Mouse (Mus musculus) CH12.LX (cell line): Measurements from ENCODE around the gene Ezh1. TPM values are rescaled to one million over a fixed set of nuclear protein-coding genes. Genes with fewer than 3 reads are reported as not detected.
A peak's percentile ranks its signal among the peaks of the same experiment; 100 is the strongest.

Source experiments
- DNase-seq: peaks from one replicate; pipeline ENCODE4 v3.0.0-alpha.2; 2013; ENCODE audit errors: extremely low read depth
- H3K27ac ChIP-seq: 2 replicates; pipeline ENCODE4 v1.5.1; 2012; ENCODE audit warnings: low read depth, mild to moderate bottlenecking, control low read depth, moderate library complexity; ENCODE audit not compliant: insufficient read depth
- H3K27me3 ChIP-seq: replicated peaks from 2 replicates; pipeline ENCODE3; 2012; ENCODE audit warnings: inconsistent platforms
- H3K36me3 ChIP-seq, 2 experiments: replicated peaks in 1 of 2; 2 replicates each; pipeline versions ENCODE3 to v1.6.1; 2012; ENCODE audit warnings: inconsistent platforms in 1 of 2, low read length in 1 of 2, mild to moderate bottlenecking in 1 of 2, mixed read lengths in 1 of 2, moderate library complexity in 1 of 2; ENCODE audit not compliant: control insufficient read depth in 1 of 2, insufficient read depth in 1 of 2
- H3K4me1 ChIP-seq, 2 experiments: 2 replicates each; pipeline ENCODE4 v1.6.1; 2012; ENCODE audit warnings: inconsistent platforms in 1 of 2, moderate library complexity in 1 of 2; ENCODE audit not compliant: insufficient read depth in 2 of 2, control insufficient read depth in 1 of 2
- H3K4me2 ChIP-seq: 2 replicates; pipeline ENCODE4 v1.6.1; 2012; ENCODE audit warnings: low read depth, mild to moderate bottlenecking, control low read depth; ENCODE audit not compliant: poor library complexity, insufficient read depth, severe bottlenecking
- H3K4me3 ChIP-seq, 3 experiments: fragments of 150-350 bp in 1 of 3; sonication (generic) in 1 of 3; replicated peaks in 1 of 3; 2 replicates each; pipeline versions ENCODE3 to v1.5.1; 2011 to 2012; ENCODE audit warnings: low read depth in 2 of 3, low read length in 2 of 3, mild to moderate bottlenecking in 2 of 3, moderate library complexity in 2 of 3, control low read depth in 1 of 3, improper control_type of control experiment in 1 of 3, inconsistent platforms in 1 of 3, mixed read lengths in 1 of 3; ENCODE audit not compliant: poor library complexity in 1 of 3
- H3K79me2 ChIP-seq: replicated peaks from 2 replicates; pipeline ENCODE4 v1.6.1; 2012; ENCODE audit warnings: mild to moderate bottlenecking, moderate library complexity; ENCODE audit not compliant: control insufficient read depth, poor library complexity, insufficient read depth, severe bottlenecking; ENCODE audit errors: extremely low read depth
- H3K9ac ChIP-seq: 2 replicates; pipeline ENCODE4 v1.6.1; 2012; ENCODE audit warnings: low read depth, mild to moderate bottlenecking, control low read depth, moderate library complexity; ENCODE audit not compliant: insufficient read depth
- H3K9me3 ChIP-seq: replicated peaks from 2 replicates; pipeline ENCODE3; 2012; ENCODE audit warnings: low read length, inconsistent platforms, mixed read lengths
- CHD1 ChIP-seq: IDR thresholded peaks from 2 replicates; pipeline ENCODE4 v1.6.1; 2012; ENCODE audit warnings: low read depth, low read length, improper control_type of control experiment, inconsistent platforms
- CTCF ChIP-seq, 2 experiments: IDR thresholded peaks in 1 of 2; conservative IDR thresholded peaks in 1 of 2; 2 replicates each; pipeline ENCODE4 v1.5.1; 2011 to 2012; ENCODE audit warnings: low read depth in 2 of 2, low read length in 2 of 2, improper control_type of control experiment in 1 of 2, inconsistent platforms in 1 of 2, mild to moderate bottlenecking in 1 of 2, moderate library complexity in 1 of 2
- E2F4 ChIP-seq: IDR thresholded peaks from 2 replicates; pipeline ENCODE4 v1.6.1; 2011; ENCODE audit warnings: low read depth, low read length, improper control_type of control experiment; ENCODE audit not compliant: insufficient replicate concordance
- ELF1 ChIP-seq: IDR thresholded peaks from 2 replicates; pipeline ENCODE4 v1.6.1; 2014; ENCODE audit warnings: low read depth, mild to moderate bottlenecking, inconsistent platforms, low read length, improper control_type of control experiment
- KAT2A ChIP-seq: IDR thresholded peaks from 2 replicates; pipeline ENCODE4 v1.6.1; 2012; ENCODE audit warnings: low read length, improper control_type of control experiment, inconsistent platforms; ENCODE audit not compliant: insufficient replicate concordance
- MAFK ChIP-seq: IDR thresholded peaks from 2 replicates; pipeline ENCODE4 v1.6.1; 2011; ENCODE audit warnings: low read length, improper control_type of control experiment; ENCODE audit not compliant: insufficient replicate concordance
- RAD21 ChIP-seq: IDR thresholded peaks from 2 replicates; pipeline ENCODE4 v1.6.1; 2011; ENCODE audit warnings: low read depth, mild to moderate bottlenecking, low read length, improper control_type of control experiment, moderate library complexity
- RCOR1 ChIP-seq: conservative IDR thresholded peaks from 2 replicates; pipeline ENCODE4 v1.6.1; 2012; ENCODE audit warnings: low read depth, mild to moderate bottlenecking, inconsistent platforms, low read length, improper control_type of control experiment
- SMC3 ChIP-seq: IDR thresholded peaks from 2 replicates; pipeline ENCODE4 v1.6.1; 2011; ENCODE audit warnings: low read depth, low read length, improper control_type of control experiment
- USF1 ChIP-seq: IDR thresholded peaks from 2 replicates; pipeline ENCODE4 v1.6.1; 2014; ENCODE audit warnings: low read depth, mild to moderate bottlenecking, inconsistent platforms, low read length, improper control_type of control experiment
- USF2 ChIP-seq: conservative IDR thresholded peaks from 2 replicates; pipeline ENCODE4 v1.6.1; 2011; ENCODE audit warnings: low read depth, low read length, improper control_type of control experiment
- ZC3H11A ChIP-seq: IDR thresholded peaks from 2 replicates; pipeline ENCODE4 v1.6.1; 2012; ENCODE audit warnings: low read depth, mild to moderate bottlenecking, inconsistent platforms, low read length, improper control_type of control experiment
- ZNF384 ChIP-seq: IDR thresholded peaks from 2 replicates; pipeline ENCODE4 v1.6.1; 2012; ENCODE audit warnings: low read depth, low read length, improper control_type of control experiment, inconsistent platforms
- dilution Hi-C: fragments of 300-500 bp; cut with MboI; formaldehyde crosslinking; loops from 2 replicates; pipeline ENCODE4 v1.14.3; 2020; ENCODE audit warnings: low sequenced_read_pairs; ENCODE audit not compliant: extremely low pct_unique_long_range_greater_than_20kb, extremely low pct_ligation_motif_present
- in situ Hi-C: fragments of 300-500 bp; cut with MboI; formaldehyde crosslinking; loops from 3 replicates; pipeline ENCODE4 v1.14.3; 2019; ENCODE audit warnings: low sequenced_read_pairs, low pct_ligation_motif_present, low pct_unique_long_range_greater_than_20kb, mixed read lengths
- polyA plus RNA-seq: library from polyadenylated mRNA; unstranded; fragments of >175 nt; gene quantifications from 2 replicates; pipeline ENCODE4 v1.2.1, GENCODE M21; 2012; ENCODE audit warnings: low read depth; ENCODE audit not compliant: insufficient read length
- total RNA-seq, 2 experiments: library from RNA; depleted of rRNA; stranded (reverse); fragments of 300-350 nt in 1 of 2; fragments of >200 nt in 1 of 2; gene quantifications; 2 replicates each; pipeline ENCODE4 v1.2.3; 2012 to 2014

Gene Ezh1
- total and polyA plus RNA-seq, 3 experiments = 8.7 to 15.3 (median 12.1) TPM

GRCm38 (mm10) chr11:101152825-101153224 lies 73.4 kb downstream of the Ezh1 start:
- no peak overlapping the region for H3K4me2 ChIP-seq
- dilution Hi-C loops (no loop called here), in situ Hi-C loops (no loop called here)
- H3K79me2 ChIP-seq = no peaks in the 10 kb centered on the region
- no peak overlapping the region for H3K9ac ChIP-seq
- H3K9me3 ChIP-seq = no peaks in the 10 kb centered on the region
- H3K27me3 ChIP-seq = no peaks in the 10 kb centered on the region
- no peak overlapping the region for H3K27ac ChIP-seq
- peaks cover 18 to 43% of the 10 kb centered on the region in 2 experiments for H3K4me1 ChIP-seq
- TF ChIP-seq USF2 = no peak
- TF ChIP-seq MAFK = no peak
- no peak for TF ChIP-seq KAT2A
- TF ChIP-seq ELF1 = no peak
- TF ChIP-seq RAD21 = no peak
- no peak for TF ChIP-seq RCOR1
- no peak for TF ChIP-seq ZC3H11A
- TF ChIP-seq USF1 = no peak
- no peak for TF ChIP-seq E2F4
- no peak for DNase-seq
- no peak overlapping the region for H3K4me3 ChIP-seq
- peaks cover 0 to 5% of the 10 kb centered on the region in 2 experiments for H3K36me3 ChIP-seq

GRCm38 (mm10) chr11:101151063-101151462 lies 75.2 kb downstream of the Ezh1 start:
- Histone ChIP-seq H3K4me1 (peaks cover 15 to 41% of the 10 kb centered on the region in 2 experiments), H3K79me2 (no peaks in the 10 kb centered on the region), H3K36me3 (no peaks in the 10 kb centered on the region), H3K9me3 (no peaks in the 10 kb centered on the region), H3K27ac (no peak overlapping the region), H3K27me3 (no peaks in the 10 kb centered on the region), H3K4me3 (no peak overlapping the region), H3K4me2 (no peak overlapping the region), H3K9ac (no peak overlapping the region)
- dilution Hi-C loops (no loop called here), in situ Hi-C loops (no loop called here)
- DNase-seq = no peak
- no peak; the same call in 1 of the 2 replicates for TF ChIP-seq RAD21
- peak in 1 of 2 experiments; percentile 44; a peak in 2 of 4 replicates for TF ChIP-seq CTCF (conservative IDR thresholded peaks at IDR 0.05 in 1 of 2, IDR thresholded peaks at IDR 0.05 in 1 of 2; ENCODE audit: low read depth in 2 of 2, low read length in 2 of 2)
- no peak; the same call in 1 of the 2 replicates for TF ChIP-seq SMC3
- no peak for TF ChIP-seq CHD1
- TF ChIP-seq ZNF384 = peak; percentile 74
